Mouse (Mus musculus) kidney, adult 8-10 months (tissue): Measurements from ENCODE around the gene Spaca3.
A peak's percentile ranks its signal among the peaks of the same experiment; 100 is the strongest.

ENCODE experiments used
- DNase-seq, 2 experiments: peaks; one replicate each; pipeline ENCODE4 v3.0.0; 2022

Spaca3 gene

DNA sequence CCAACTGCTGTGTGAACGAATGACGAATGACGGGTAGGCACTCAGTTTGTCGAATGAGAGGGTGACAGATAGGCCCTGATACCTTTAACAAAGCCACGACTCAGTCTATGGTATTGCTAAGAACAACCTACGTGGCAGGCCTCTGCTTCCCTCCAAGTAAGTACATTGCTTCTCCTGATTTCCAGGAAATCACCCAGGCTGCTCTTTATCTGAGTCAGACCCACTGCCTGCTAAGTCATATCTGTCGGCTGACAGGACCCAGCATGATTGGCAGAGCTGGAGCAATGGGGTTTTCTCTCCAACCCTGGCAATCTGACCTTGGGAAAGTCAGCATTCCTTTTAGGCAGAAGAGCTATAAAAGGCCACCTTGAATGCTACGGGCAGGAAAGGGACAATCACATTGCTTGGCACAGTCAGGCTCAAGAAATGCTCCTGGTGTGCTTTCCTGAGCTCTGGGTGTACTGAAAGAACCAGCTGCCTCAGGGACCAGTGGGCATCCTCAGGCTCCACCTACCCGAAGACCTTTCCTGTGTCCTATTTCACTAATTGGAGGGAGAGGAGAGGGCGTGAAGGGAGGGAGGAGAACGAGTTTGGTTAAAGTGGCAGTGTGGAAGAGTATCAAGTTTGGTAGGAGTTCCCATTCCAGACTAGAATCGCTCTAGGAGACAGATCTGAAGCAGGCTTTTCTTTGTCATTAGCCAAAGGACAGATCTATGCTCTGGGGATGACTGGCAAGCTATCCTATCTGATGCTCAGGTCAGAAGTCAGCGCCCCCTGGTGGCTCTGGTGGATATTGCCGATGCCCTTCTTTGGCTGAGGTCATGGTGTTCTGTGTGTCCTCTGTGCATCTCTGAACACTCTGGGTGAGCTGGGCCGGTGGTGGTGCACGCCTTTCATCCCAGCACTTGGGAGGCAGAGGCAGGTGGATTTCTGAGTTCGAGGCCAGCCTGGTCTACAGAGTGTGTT lies 14.6 kb downstream of the Spaca3 start:
- DNase-seq: peak; percentile 18 to 67

GRCm38 (mm10) chr11:80877131-80877651 lies 19.0 kb downstream of the Spaca3 start:
- DNase-seq: peak; percentile 60 to 87

GRCm38 (mm10) chr11:80878026-80878425 lies 19.9 kb downstream of the Spaca3 start:
- no peak for DNase-seq

DNA sequence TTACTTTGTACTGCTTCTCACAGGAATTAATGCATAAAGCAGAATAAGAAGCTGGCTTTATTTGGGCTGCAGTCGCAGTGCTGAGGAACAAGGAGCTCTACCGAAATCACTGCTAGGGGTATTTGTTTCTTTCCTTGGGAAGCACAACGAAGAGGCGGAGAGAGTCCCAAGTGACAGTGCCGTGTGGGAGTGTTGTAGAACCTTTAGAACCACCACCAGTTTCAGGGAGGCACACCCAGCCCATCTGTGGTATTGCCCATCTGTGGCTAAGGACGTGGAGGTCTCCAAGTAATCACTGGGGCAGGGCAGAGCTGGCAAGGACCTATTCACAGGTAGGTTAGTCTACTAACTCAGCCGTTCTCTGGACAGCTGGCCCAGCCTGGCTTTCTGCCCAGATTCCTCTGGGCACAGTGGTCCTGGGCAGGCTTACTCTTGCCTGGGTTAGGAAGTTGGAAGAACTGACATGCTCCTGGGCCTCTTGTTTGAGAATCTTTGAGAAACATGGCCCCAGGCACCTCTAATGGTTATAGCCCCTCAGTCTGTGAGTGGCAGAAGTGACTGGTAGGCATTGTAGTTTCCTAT lies 24.2 kb downstream of the Spaca3 start:
- no peak for DNase-seq

GRCm38 (mm10) chr11:80884521-80885231 lies 26.5 kb downstream of the Spaca3 start:
- DNase-seq: no peak

GRCm38 (mm10) chr11:80886365-80886764 lies 28.2 kb downstream of the Spaca3 start:
- DNase-seq: no peak

DNA sequence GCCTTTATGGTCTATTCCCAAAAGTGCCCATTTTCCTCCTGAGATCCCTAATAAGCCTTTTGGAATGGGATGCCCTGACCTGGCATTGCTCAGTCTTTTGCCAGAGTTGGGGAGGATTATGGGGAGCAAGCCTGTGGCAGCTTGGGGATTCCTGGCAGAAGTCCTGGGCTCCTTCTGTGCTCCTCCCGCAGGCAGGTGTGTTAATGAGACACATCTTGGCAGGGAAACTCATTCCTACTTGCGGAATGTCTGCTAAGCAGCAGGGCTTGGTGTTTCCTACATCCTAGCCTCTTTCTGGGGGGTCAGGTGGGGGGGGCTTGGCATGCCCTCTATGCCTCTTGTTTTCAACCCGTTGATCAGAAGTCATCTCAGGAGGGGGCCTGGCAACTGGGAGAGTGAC lies 28.9 kb downstream of the Spaca3 start:
- peak in 1 of 2 experiments; percentile 29 for DNase-seq

DNA sequence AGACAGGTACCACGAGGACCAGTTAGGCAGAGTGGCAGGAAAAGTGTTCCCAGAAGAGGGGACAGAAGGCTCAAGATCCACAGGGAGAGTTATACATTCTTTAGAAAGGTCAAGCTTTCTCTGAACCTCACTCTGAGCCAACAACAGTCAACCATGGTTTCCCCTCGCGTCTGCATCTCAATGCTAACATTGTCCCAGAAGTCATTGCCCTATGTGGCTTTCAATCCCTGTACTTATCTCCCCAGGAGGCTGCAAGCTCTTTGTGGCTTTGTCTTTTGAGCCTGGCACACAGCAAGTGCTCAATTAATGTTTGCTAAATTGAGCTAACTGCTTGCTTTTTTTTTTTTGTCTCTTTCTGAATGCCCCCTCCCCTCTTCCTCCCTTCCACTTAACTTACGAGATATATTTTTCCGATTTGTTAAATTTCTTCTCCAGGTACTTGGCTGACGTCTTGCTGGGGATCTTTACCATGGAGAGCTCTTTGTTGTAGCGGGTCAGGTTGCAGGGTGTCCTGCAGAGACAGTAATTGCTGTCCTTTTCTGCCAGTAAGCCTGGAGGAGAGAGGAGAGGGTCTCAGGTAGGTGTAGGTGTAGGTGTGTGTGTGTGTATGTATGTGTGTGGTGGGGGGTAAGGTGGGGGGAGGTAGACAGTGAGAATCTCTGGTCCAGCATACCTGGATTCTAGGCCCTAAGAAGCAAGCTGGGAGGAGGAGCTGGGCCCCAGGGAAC lies 31.3 kb downstream of the Spaca3 start:
- no peak for DNase-seq

DNA sequence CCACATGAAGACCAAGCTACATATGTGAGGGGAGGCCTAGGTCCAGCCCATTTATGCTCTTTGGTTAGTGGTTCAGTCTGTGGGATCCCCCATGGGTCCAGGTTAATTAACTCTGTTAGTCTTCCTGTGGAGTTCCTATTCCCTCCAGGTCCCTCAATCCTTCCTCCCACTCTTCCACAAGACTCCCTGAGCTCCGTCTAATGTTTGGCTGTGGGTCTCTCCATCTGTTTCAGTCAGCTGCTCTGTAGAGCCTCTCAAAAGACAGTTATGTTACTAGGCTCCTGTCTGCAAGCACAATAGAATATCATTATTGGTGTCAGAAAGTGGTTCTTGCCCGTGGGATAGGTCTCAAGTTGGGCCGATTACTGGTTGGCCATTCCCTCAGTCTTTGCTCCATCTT lies 37.7 kb downstream of the Spaca3 start:
- DNase-seq: no peak

- no peak for DNase-seq
Observed at GRCm38 (mm10) chr11:80900555-80900954, 42.4 kb downstream of the Spaca3 start.

DNA sequence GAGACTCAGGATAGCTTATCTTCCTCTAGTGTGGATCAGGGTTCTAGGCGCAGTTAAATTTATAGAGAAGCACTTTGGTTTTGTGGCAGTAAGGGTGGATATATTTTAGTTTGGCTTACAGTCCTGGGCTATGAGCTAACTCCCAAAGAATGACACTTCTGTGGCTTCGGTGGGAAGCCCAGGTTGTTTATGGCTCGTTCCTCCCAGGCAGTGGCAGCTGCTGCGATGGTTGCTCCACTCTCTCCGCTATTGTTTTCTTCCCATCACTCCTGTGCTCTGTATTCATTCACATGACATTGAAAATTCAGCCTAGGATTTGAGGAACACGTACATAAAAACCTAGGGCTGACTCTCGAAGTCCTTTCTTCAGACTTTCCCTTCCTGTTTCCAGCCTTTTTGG lies 44.5 kb downstream of the Spaca3 start:
- no peak for DNase-seq

DNA sequence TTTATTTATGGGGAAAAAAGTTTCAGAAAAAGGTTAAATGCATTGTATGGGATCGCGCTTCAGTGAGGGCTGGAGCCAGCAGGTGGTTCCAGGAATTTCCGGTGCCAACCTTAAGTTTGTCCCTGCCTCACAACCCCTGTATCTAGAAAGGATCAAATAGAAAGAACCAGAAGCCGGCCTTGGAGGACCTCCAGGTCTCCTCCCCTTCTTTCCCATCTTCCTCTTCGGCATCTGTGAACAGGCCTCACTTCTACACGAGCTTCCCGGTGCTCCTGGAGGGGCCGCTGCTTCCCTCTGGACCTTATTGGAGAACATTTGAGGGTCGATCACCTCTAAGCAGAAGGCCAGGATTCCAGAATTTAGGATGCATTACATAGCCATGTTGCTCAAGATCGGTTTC lies 45.3 kb downstream of the Spaca3 start:
- no peak for DNase-seq

GRCm38 (mm10) chr11:80904559-80904958 lies 46.4 kb downstream of the Spaca3 start:
- no peak for DNase-seq

- DNase-seq: peak; percentile 16 to 60
Observed at GRCm38 (mm10) chr11:80906456-80906855, 48.3 kb downstream of the Spaca3 start.

GRCm38 (mm10) chr11:80907820-80908219 lies 49.7 kb downstream of the Spaca3 start:
- no peak for DNase-seq

DNA sequence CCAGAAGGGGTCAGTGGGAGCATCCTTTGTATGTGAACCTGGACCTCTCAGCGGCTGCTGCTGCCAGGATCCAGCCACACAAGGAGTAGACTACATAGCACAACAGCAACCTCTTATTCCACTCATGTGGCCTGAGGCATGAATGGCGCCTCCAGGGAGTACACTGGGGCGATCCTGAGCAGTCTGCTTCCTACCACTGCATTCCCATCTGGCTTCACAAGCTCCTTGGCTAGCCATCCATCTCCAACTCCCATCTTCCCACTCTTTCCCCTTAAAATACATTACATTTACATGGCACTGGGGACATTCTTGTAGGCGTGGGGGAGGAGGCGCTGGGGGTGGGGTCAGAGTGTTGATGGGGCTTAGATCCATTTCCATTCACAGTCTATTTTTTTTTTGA lies 54.6 kb downstream of the Spaca3 start:
- no peak for DNase-seq

GRCm38 (mm10) chr11:80913408-80914024 lies 55.4 kb downstream of the Spaca3 start:
- DNase-seq: no peak
